Mouse (Mus musculus): Measurements from ENCODE around the gene Hoxd8. TPM values are rescaled to one million over a fixed set of nuclear protein-coding genes. Genes with fewer than 3 reads are reported as not detected.
A peak's percentile ranks its signal among the peaks of the same experiment; 100 is the strongest.

Hoxd8 gene
- total RNA-seq, 2 experiments from 2014 or later = 39.3 to 49.0 TPM

GRCm38 (mm10) chr2:74715504-74716241 lies 11.3 kb downstream of the Hoxd8 start:
- intact Hi-C loops (cut with DNase I) = loop anchor here (1.0 to 5.0 kb wide), 3 partner anchors 249 to 422 kb away; no protein-coding TSS in a partner anchor
- TF ChIP-seq CTCF (IDR thresholded peaks at IDR 0.05) = peak; percentile 94
- DNase-seq = peak; percentile 93
- peak overlapping the region; percentile 93 for H3K4me3 ChIP-seq
- peak overlapping the region; percentile 95 for H3K27ac ChIP-seq

DNA sequence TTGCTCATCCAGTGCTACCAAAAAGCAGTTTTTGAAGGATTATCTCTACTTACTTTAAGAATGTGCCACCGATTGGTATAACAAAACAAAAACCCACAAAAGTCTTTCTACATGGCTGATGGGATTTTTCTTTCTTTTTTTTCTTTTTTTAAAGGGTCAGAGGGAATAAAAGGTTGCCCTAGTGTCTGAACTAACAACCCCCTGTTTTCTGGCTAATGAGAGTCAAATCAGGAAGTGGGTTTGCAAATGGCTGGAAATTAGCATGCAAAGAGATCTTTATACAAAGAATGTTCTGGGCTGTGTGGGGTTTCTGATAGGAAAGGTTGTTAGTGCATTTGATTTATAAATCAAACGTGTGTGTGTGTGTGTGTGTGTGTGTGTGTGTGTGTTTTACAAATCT lies 16.0 kb downstream of the Hoxd8 start:
- no peak for TF ChIP-seq CTCF (IDR thresholded peaks at IDR 0.05)
- no peak overlapping the region for H3K27ac ChIP-seq
- H3K4me3 ChIP-seq = no peak overlapping the region
- intact Hi-C loops (cut with DNase I) = no loop called here
- DNase-seq = no peak

DNA sequence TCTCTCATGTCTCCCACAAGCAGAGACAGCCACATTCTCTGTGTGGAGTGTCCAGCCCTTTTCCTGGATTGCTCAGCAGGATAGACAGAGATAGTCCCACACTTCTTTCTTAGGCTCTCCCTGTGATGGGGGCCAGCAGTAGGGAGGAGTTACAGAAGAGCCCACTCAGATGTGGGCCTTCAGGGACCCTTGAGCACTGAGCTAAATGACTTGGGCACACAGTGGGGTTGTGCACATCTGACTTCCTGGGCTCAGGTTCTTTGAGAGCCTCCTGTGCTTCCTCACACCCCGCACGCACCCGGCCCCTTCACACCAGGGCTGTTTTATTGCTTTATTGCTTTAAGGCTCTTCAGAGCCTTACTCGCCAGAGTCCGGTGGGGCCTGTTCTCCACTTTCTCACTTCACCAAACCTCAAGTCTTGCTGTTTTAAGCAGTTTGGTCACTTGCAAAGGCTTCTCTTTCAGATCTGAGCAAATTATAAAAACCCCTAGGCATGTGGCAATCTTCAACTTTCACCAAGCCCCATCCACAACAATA lies 16.6 kb downstream of the Hoxd8 start:
- TF ChIP-seq CTCF (IDR thresholded peaks at IDR 0.05) = no peak
- intact Hi-C loops (cut with DNase I) = no loop called here
- Histone ChIP-seq H3K27ac (no peak overlapping the region), H3K4me3 (no peak overlapping the region)
- no peak for DNase-seq

DNA sequence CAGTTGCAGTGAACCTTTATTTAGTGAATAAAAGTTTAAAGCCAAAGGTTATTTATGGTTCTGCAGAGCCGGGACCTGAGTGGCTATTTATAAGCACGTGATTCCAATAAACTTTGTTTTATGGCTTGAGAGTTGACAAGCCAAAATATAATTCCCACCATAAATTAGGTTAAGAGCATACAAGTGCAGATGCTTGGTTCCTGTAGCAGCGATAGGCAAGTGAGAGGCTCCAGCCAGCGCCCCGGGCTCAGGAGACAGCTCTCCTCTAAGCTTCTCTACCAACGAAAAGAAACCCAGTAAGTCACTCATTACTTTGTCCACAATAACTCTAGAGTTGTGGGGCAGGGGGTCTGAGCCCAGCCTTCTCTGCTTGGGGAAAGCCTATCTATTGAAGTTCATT lies 17.5 kb downstream of the Hoxd8 start:
- DNase-seq = no peak
- Histone ChIP-seq H3K4me3 (peak overlapping the region; percentile 33), H3K27ac (0 out of 2 replicates have a peak overlapping the region, but pooled peaks have one; percentile 9)
- intact Hi-C loops (cut with DNase I) = no loop called here
- TF ChIP-seq CTCF (IDR thresholded peaks at IDR 0.05) = no peak

DNA sequence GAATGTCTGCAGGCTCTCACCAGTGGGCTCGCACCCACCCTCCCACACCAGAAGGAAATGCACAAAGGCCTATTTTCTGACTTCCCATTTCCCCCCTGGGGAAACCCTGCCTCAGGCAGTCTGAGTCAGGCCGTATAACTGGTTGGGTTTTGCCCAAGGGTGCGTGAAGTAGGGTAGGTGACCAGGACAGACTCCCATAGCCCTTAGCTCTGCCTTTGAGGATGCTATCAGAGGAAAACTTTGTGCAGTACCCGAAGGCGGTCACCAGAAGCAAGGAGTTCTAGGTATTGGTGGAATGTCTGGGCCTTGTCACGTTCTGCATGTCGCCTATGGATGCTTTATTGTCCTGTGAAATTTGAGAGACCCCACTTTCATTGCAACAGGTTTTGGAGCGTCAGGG lies 18.5 kb downstream of the Hoxd8 start:
- no peak for DNase-seq
- intact Hi-C loops (cut with DNase I) = no loop called here
- no peak for TF ChIP-seq CTCF (IDR thresholded peaks at IDR 0.05)

GRCm38 (mm10) chr2:74724244-74725015 lies 20.0 kb downstream of the Hoxd8 start:
- no peak overlapping the region for H3K27ac ChIP-seq
- TF ChIP-seq CTCF (IDR thresholded peaks at IDR 0.05) = no peak
- no peak for DNase-seq

More for the DNA sequence above, 18.5 kb downstream of the Hoxd8 start:
- Histone ChIP-seq H3K4me3 (no peak overlapping the region), H3K27ac (no peak overlapping the region)

DNA sequence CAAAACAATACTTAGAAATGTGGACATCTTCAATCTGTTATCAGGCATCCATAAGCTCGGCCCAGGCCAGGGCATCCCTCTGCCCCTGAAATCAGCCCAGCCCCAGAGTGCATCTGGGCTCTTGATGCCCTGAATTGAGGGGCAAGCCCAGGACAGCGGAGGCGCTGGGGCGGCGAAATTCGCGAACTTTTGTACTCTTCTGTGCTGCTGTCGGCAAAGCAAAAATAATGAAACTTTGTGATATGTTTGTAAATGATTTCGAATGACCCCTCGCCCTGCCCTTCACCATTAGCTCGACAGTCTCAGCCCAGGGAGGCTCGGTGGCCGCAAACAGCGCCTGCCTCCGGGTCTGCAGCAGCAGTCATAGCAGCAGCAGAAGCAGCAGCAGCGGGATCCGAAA lies 20.8 kb downstream of the Hoxd8 start:
- Histone ChIP-seq H3K27ac (no peak overlapping the region), H3K4me3 (no peak overlapping the region)
- DNase-seq = no peak
- TF ChIP-seq CTCF (IDR thresholded peaks at IDR 0.05) = no peak
- intact Hi-C loops (cut with DNase I) = no loop called here

More at GRCm38 (mm10) chr2:74724244-74725015, 20.0 kb downstream of the Hoxd8 start:
- intact Hi-C loops (cut with DNase I) = no loop called here
- no peak overlapping the region for H3K4me3 ChIP-seq

DNA sequence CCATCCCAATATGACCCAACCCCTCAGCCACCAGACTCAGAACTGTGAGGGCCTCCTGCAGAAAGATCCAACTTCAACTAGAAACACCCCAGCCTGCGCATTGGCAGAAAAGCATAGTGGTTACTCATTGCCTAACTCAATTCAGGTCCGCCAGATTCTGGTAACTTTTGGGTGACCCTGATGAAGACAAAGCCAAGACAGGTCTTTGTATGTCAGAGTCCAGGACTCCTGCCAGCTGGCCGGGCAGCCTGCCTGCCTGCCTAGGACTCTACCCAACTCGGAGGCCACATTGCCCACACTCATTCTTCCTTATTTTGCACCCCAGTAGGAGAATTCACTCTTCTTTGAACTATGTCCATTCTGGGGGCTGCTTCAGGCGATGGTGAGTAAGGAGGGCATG lies 22.1 kb downstream of the Hoxd8 start, which contains the start of gene Gm28230:
Gene Gm28230 (plus strand): TSS at position 178 of the 400 bp plus-strand sequence.
- no peak for DNase-seq
- no peak for TF ChIP-seq CTCF (IDR thresholded peaks at IDR 0.05)
- intact Hi-C loops (cut with DNase I) = no loop called here
- Histone ChIP-seq H3K4me3 (peak within 1 kb of the TSS; percentile 65), H3K27ac (no peak within 1 kb of the TSS)

DNA sequence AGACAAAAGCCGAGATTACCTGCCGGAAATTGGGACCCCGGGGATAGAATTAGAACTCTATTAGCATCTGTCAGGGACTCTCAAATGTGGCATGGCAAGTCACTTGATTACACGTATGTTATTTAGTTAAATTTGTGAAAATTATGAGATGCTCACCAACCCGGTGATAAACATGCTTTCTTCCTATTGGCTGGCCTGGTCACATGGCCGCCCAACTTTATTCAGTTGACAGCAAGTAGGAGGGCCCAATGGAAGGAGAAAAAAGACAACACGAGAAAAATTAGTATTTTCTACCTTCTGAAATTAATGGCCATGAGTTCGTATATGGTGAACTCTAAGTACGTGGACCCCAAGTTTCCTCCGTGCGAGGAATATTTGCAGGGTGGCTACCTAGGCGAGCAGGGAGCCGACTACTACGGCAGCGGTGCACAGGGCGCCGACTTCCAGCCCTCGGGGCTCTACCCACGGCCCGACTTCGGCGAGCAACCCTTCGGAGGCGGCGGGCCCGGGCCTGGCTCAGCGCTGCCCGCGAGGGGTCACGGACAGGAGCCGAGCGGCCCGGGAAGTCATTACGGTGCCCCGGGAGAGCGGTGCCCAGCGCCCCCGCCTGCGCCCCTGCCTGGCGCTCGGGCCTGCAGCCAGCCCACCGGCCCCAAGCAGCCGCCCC lies 22.7 kb downstream of the Hoxd8 start:
- TF ChIP-seq CTCF (IDR thresholded peaks at IDR 0.05) = no peak
- H3K4me3 ChIP-seq = peak overlapping the region; percentile 65
- no peak overlapping the region for H3K27ac ChIP-seq
- intact Hi-C loops (cut with DNase I) = no loop called here
- no peak for DNase-seq

GRCm38 (mm10) chr2:74727640-74728302 lies 23.4 kb downstream of the Hoxd8 start:
- no peak for DNase-seq
- Histone ChIP-seq H3K27ac (no peak overlapping the region), H3K4me3 (peak overlapping the region; percentile 65)
- intact Hi-C loops (cut with DNase I) = no loop called here
- TF ChIP-seq CTCF (IDR thresholded peaks at IDR 0.05) = no peak

- no peak for TF ChIP-seq CTCF (IDR thresholded peaks at IDR 0.05)
- intact Hi-C loops (cut with DNase I) = no loop called here
- Histone ChIP-seq H3K4me3 (no peak overlapping the region), H3K27ac (no peak overlapping the region)
- DNase-seq = no peak
These were observed 23.9 kb downstream of the Hoxd8 start for GRCm38 (mm10) chr2:74728303-74728680.

DNA sequence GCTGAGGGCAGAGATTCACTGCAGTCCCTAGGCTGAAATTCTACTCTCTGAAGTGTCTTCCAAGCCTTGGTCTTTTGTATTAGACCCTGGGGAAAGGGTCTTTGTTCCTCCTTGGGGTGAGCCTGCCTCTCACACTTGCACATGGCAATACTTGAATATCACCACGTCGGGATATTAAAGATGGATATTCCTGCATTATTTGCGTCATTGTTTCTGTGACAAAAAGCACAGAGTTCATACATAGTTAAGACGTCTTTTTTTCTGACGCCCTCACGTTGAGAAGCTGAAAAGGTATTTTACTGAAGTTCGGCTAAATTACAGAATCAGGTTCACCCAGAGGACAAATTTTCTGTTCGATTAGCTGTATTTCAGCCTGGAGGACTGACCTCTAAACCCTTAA lies 25.9 kb downstream of the Hoxd8 start:
- Histone ChIP-seq H3K27ac (no peak overlapping the region), H3K4me3 (no peak overlapping the region)
- intact Hi-C loops (cut with DNase I) = no loop called here
- no peak for DNase-seq
- no peak for TF ChIP-seq CTCF (IDR thresholded peaks at IDR 0.05)

Measured in gastrocnemius, adult 2 months (tissue).